8 mouse cellular contexts compared by ENCODE assay signal in genomic region chr6:67036837-67037628, GRCm38 (mm10). TPM values are rescaled to one million over a fixed set of nuclear protein-coding genes. Genes with fewer than 3 reads are reported as not detected.
DNase-seq lines count a peak whose midpoint lies in the region; ATAC-seq and TF ChIP-seq lines count a peak whose summit lies in the region.

Gadd45a (minus strand) TSS chr6:67037457.

- TF ChIP-seq POLR2A in testis, adult 2 months (IDR thresholded peaks at IDR 0.05; ENCODE audit: control insufficient read depth, low read depth, low read length) = peak; percentile 95

- peak within 1 kb of the TSS; percentile 93 for H3K27ac ChIP-seq in forebrain, embryonic 12.5 days
- peak within 1 kb of the TSS; percentile 93 for H3K27ac ChIP-seq in heart, postnatal 0 days (ENCODE audit: low read depth)
- H3K27ac ChIP-seq in liver, embryonic 16.5 days (ENCODE audit: low read length) = peak within 1 kb of the TSS; percentile 99
- peak within 1 kb of the TSS; percentile 95 for H3K27ac ChIP-seq in neural tube, embryonic 13.5 days (replicated peaks)
- no peak within 1 kb of the TSS for H3K27ac ChIP-seq in testis, adult 2 months (ENCODE audit: control insufficient read depth, insufficient read depth, low read depth, low read length)

- peak; percentile 97 for DNase-seq in c-Kit-positive CD71-positive TER-119-positive erythroid progenitor cells, embryonic 14.5 days (ENCODE audit: low spot score)
- DNase-seq in heart, postnatal 0 days (ENCODE audit: low spot score) = peak; percentile 99
- DNase-seq in kidney, postnatal 4 days = peak; percentile 93 to 96

- no peak for TF ChIP-seq CTCF in E14TG2a.4 (conservative IDR thresholded peaks at IDR 0.05; ENCODE audit: low read length)
- TF ChIP-seq CTCF in heart, postnatal 0 days (IDR thresholded peaks at IDR 0.05; ENCODE audit: low read depth) = no peak
- TF ChIP-seq CTCF in testis, adult 2 months (IDR thresholded peaks at IDR 0.05; ENCODE audit: control insufficient read depth, insufficient read depth, insufficient replicate concordance, low read depth, low read length) = no peak

- ATAC-seq in forebrain, embryonic 12.5 days (ENCODE audit: low FRiP score) = peak; percentile 98
- peak; percentile 97 for ATAC-seq in heart, postnatal 0 days (ENCODE audit: insufficient read depth, low read depth)
- ATAC-seq in liver, embryonic 16.5 days (ENCODE audit: low read depth) = peak; percentile 91
- peak; percentile 98 for ATAC-seq in neural tube, embryonic 13.5 days (ENCODE audit: low read depth)

- no peaks in the 10 kb centered on the region for H3K27me3 ChIP-seq in E14TG2a.4 (ENCODE audit: insufficient read depth, low read length)
- H3K27me3 ChIP-seq in forebrain, embryonic 12.5 days = peaks cover 5% of the 10 kb centered on the region; the same call in 1 of the 2 replicates
- no peaks in the 10 kb centered on the region for H3K27me3 ChIP-seq in heart, postnatal 0 days (ENCODE audit: control insufficient read depth, insufficient read depth, low read length)
- H3K27me3 ChIP-seq in liver, embryonic 16.5 days (ENCODE audit: control insufficient read depth, insufficient read depth, low read depth, low read length) = no peaks in the 10 kb centered on the region
- no peaks in the 10 kb centered on the region for H3K27me3 ChIP-seq in neural tube, embryonic 13.5 days
- no peaks in the 10 kb centered on the region for H3K27me3 ChIP-seq in testis, adult 2 months (ENCODE audit: control insufficient read depth, insufficient read depth, low read length)

- H3K4me2 ChIP-seq in forebrain, embryonic 12.5 days = peak within 1 kb of the TSS; percentile 68
- peak within 1 kb of the TSS; percentile 96 for H3K4me2 ChIP-seq in heart, postnatal 0 days (ENCODE audit: low read depth, low read length)
- peak within 1 kb of the TSS; percentile 58 for H3K4me2 ChIP-seq in liver, embryonic 16.5 days (ENCODE audit: low read depth, low read length)
- peak within 1 kb of the TSS; percentile 74 for H3K4me2 ChIP-seq in neural tube, embryonic 13.5 days

- TF ChIP-seq EP300 in heart, postnatal 0 days (IDR thresholded peaks at IDR 0.05; ENCODE audit: low read depth) = no peak; the same call in 1 of the 2 replicates

- H3K9me3 ChIP-seq in E14TG2a.4 (ENCODE audit: low read length) = no peaks in the 10 kb centered on the region
- no peaks in the 10 kb centered on the region for H3K9me3 ChIP-seq in forebrain, embryonic 12.5 days
- H3K9me3 ChIP-seq in heart, postnatal 0 days (replicated peaks; ENCODE audit: control insufficient read depth, low read length) = no peaks in the 10 kb centered on the region
- H3K9me3 ChIP-seq in liver, embryonic 16.5 days (replicated peaks; ENCODE audit: control insufficient read depth, low read length) = no peaks in the 10 kb centered on the region
- no peaks in the 10 kb centered on the region for H3K9me3 ChIP-seq in neural tube, embryonic 13.5 days

- H3K4me1 ChIP-seq in E14TG2a.4 (replicated peaks; ENCODE audit: low read depth, low read length) = peaks cover 42% of the 10 kb centered on the region
- H3K4me1 ChIP-seq in forebrain, embryonic 12.5 days = peaks cover 18% of the 10 kb centered on the region
- 0 out of 2 replicates have a peak, but pooled peaks cover 4% of the 10 kb centered on the region for H3K4me1 ChIP-seq in heart, postnatal 0 days (ENCODE audit: control insufficient read depth, insufficient read depth)
- peaks cover 16% of the 10 kb centered on the region for H3K4me1 ChIP-seq in liver, embryonic 16.5 days (ENCODE audit: control insufficient read depth, low read depth, low read length)
- H3K4me1 ChIP-seq in neural tube, embryonic 13.5 days (replicated peaks) = peaks cover 23% of the 10 kb centered on the region
- H3K4me1 ChIP-seq in testis, adult 2 months (ENCODE audit: control insufficient read depth, insufficient read depth, low read length) = peaks cover 5% of the 10 kb centered on the region

- peaks cover 24% of the 10 kb centered on the region for H3K36me3 ChIP-seq in E14TG2a.4 (ENCODE audit: insufficient read depth, low read length)
- no peaks in the 10 kb centered on the region for H3K36me3 ChIP-seq in forebrain, embryonic 12.5 days (replicated peaks)
- no peaks in the 10 kb centered on the region for H3K36me3 ChIP-seq in heart, postnatal 0 days (replicated peaks; ENCODE audit: control insufficient read depth, insufficient read depth, low read length)
- no peaks in the 10 kb centered on the region for H3K36me3 ChIP-seq in liver, embryonic 16.5 days (ENCODE audit: control insufficient read depth, insufficient read depth)
- no peaks in the 10 kb centered on the region for H3K36me3 ChIP-seq in neural tube, embryonic 13.5 days
- no peaks in the 10 kb centered on the region for H3K36me3 ChIP-seq in testis, adult 2 months (ENCODE audit: control insufficient read depth, insufficient read depth, low read length)

- under 1% methylated on average over 66 of the region's 69 CpGs for WGBS in forebrain, embryonic 12.5 days
- under 1% methylated on average over 69 of the region's 69 CpGs for WGBS in heart, postnatal 0 days
- under 1% methylated on average over 69 of the region's 69 CpGs for WGBS in liver, embryonic 16.5 days (ENCODE audit: insufficient replicate concordance)
- under 1% methylated on average over 62 of the region's 69 CpGs for WGBS in neural tube, embryonic 13.5 days

- H3K4me3 ChIP-seq in E14TG2a.4 (replicated peaks; ENCODE audit: low read length) = peak within 1 kb of the TSS; percentile 95
- H3K4me3 ChIP-seq in forebrain, embryonic 12.5 days (replicated peaks) = peak within 1 kb of the TSS; percentile 76
- H3K4me3 ChIP-seq in heart, postnatal 0 days (ENCODE audit: low read depth, low read length) = peak within 1 kb of the TSS; percentile 89
- peak within 1 kb of the TSS; percentile 100 for H3K4me3 ChIP-seq in liver, embryonic 16.5 days (ENCODE audit: low read depth, low read length)
- H3K4me3 ChIP-seq in neural tube, embryonic 13.5 days = peak within 1 kb of the TSS; percentile 87
- peak within 1 kb of the TSS; percentile 80 for H3K4me3 ChIP-seq in testis, adult 2 months (ENCODE audit: control insufficient read depth, low read depth, low read length)

- H3K9ac ChIP-seq in forebrain, embryonic 12.5 days = peak within 1 kb of the TSS; percentile 91
- peak within 1 kb of the TSS; percentile 79 for H3K9ac ChIP-seq in heart, postnatal 0 days (replicated peaks; ENCODE audit: low read depth, low read length)
- H3K9ac ChIP-seq in liver, embryonic 16.5 days (ENCODE audit: low read depth, low read length) = peak within 1 kb of the TSS; percentile 99
- H3K9ac ChIP-seq in neural tube, embryonic 13.5 days = peak within 1 kb of the TSS; percentile 95

RNA-seq across cellular contexts. Expression of gene Gadd45a, which starts in this region (rescaled TPM):
- 20.6 and 27.0 TPM in 2 replicates for polyA plus RNA-seq in forebrain, embryonic 12.5 days (2016; fragmentation: Nextera tagmentation; extraction: Ambion mirVana)
- 9.7 and 13.2 TPM in 2 replicates for total RNA-seq in heart, postnatal 0 days (2014; rRNA removed; ENCODE audit: low replicate concordance)
- 14.5 and 15.1 TPM in 2 replicates for polyA plus RNA-seq in heart, postnatal 0 days (2015; fragmentation: Nextera tagmentation; extraction: Ambion mirVana)
- polyA plus RNA-seq in liver, embryonic 16.5 days (2015; fragmentation: Nextera tagmentation; extraction: Ambion mirVana) = 54.4 and 56.6 TPM in 2 replicates
- 28.3 and 29.8 TPM in 2 replicates for polyA plus RNA-seq in neural tube, embryonic 13.5 days (2015; fragmentation: Nextera tagmentation; extraction: Ambion mirVana)
- polyA plus RNA-seq in testis, adult 2 months (2012; rRNA removed) = 4.1 and 4.8 TPM in 2 replicates
